Mouse (Mus musculus) ovary, postnatal 10 days (tissue): ENCODE results near the gene Cpn2.

Experiments
- DNase-seq: peaks from one replicate; pipeline ENCODE4 v3.0.0; 2022; ENCODE audit warnings: low spot score

The Cpn2 gene

DNA sequence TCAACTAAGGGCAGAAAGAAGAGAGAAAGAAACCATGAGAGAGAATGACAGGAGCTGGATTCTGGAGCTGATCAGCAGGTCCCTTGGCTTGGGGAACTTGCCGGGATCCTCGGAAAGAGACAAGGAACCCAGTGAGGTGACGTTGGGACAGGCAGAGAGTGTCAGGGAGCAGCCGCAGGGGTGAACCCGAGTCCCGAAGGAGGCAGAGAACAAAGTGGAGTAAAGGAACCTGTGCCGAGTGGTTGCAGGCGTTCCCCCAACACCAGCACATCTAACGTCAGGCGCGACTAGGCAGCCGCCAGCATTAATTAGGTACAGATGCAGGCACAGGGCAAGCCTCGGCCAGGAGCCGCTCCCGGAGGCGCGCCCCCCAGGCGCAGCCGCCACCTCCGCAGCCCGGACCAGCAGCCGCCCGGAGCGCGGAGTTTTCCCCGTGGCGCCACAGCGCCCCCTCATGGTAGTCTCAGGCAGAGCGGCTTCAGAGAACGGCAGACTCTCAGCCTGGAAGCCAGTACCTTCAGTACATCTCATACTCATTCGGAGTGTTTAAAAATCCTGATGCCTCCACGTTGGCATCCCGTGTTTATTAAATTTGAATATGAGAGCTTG, 31.1 kb downstream of the Cpn2 start:
- DNase-seq, result peak; percentile 87

- DNase-seq, result no peak
These were observed 31.7 kb downstream of the Cpn2 start for GRCm38 (mm10) chr16:30235577-30235976.

GRCm38 (mm10) chr16:30234636-30235546, 32.4 kb downstream of the Cpn2 start:
- no peak for DNase-seq

GRCm38 (mm10) chr16:30234077-30234476, 33.2 kb downstream of the Cpn2 start:
- DNase-seq, result no peak

DNA sequence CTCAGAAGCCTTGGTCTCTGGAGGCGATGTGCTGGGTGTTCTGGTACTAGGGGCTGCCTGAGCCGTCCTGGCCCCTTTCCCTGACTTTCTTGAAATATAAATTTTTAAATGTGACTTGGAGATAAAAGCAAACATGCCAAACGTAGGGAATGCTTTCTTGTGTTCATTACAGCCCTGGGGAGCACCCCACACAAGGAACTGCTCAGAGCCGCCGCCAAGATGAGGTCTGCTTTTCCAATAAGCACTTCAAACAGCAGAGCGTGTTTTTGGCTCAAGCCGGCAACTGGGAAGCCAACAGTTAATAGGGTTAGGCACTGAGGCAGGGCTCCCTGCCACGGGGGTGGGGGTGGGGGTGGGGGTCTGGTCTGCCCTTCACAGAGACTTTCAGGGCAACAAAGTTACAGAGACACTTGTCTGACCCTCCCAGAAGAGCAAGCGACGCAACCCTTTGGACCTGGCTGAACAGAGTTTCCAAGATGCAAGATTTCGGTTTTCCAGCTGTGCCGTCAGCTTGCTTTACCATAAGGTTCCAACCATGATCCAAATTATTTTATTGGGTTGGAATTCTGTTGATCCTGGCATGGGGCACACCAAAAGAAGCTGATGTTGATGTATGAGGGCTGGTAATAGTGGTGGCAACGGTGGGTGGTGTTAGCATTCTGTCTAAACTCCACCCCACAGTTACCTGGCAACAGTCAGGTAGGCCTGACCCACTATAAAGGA, 35.3 kb downstream of the Cpn2 start:
- DNase-seq, result no peak

DNA sequence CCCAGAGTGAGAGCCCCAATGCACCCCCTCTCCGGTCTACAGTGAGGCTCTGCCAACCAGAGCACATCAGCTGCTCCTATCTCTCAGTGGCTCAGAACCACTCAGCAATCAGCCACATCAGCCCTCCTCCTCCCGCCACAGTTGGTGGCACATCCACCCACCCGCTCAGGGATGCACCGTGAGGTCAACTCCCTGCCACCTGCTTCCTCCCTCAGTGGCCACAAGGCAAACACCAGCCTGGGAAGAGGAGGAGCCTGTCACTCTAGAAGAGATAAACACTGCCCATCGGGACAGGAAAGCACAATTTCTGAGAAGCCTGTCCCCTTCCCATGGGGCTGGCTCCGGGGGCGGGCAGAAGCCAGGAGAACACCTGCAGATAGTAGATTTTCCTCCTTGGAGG, 39.9 kb downstream of the Cpn2 start:
- DNase-seq, result no peak

DNA sequence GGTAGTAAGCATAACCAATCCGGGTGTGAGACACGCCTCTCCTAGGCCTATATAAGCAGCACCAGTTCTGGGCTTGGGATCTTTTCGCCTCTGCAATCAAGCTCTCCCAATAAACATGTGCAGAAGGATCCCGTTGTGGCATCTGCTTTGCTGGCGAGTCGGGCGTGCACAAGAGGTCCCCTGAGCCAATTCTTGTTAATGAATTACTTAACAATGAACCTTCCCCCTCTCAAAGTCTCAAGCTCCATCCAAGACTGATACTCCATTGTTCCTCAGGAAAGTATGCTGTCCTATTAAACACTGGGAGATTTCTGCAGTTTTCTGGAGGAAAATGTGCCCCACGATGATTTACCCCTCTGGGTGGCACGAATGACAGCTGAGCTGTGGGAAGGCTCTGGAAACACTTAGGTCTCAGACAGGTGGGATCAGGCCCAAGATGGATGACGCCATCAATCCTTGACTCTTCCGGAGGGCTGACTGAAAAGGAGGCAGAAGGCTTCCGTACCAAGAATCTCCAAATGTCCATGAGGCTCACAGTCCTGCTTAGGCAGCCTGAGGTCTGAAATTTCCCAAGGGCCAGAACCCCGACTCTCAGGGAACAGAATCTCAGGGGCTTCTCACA, 46.0 kb downstream of the Cpn2 start:
- DNase-seq, result no peak

DNA sequence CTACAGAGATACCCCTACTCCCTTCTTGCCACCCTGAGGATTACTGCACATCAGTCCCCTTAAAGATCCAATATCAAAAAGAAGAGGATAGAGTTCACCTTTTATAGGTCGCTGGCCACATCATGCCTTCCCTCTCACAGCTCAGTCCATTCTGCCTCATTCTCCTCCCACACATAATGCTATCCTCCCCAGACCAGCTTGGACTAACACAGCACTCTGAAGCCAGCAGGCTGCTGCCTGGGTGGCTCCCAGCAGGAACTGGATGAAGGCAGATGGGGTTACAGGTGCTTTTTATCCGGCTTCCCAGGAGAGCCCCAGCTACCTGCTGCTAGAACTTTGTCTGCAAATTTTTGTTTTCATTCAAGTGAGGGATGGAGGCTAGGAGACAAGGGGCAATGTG, 51.5 kb downstream of the Cpn2 start:
- no peak for DNase-seq

GRCm38 (mm10) chr16:30213644-30214043, 53.7 kb downstream of the Cpn2 start:
- no peak for DNase-seq

GRCm38 (mm10) chr16:30212035-30212434, 55.3 kb downstream of the Cpn2 start:
- no peak for DNase-seq

GRCm38 (mm10) chr16:30209264-30209663, 58.0 kb downstream of the Cpn2 start:
- DNase-seq, result no peak

DNA sequence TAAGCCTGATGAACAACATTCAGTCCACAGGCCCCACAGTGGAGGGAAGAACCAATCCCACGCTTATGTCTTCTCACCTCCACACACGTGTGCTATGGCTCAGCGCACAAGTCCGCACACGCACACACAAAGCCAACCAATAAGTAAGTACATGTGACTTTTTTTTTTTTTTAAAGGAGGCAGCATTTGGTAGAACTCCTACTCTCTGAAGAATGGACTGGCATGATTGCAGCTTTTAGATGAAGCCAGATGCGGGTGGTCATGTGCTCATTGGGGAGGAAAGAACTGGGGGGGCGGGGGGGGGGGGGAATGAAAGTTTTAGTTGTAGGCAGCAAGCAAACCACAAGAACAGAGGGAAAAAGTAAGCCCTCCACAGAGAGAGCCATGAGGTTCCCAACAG, 59.3 kb downstream of the Cpn2 start:
- no peak for DNase-seq

GRCm38 (mm10) chr16:30207111-30207828, 60.0 kb downstream of the Cpn2 start:
- DNase-seq, result no peak
